Mouse (Mus musculus) intestine, embryonic 16.5 days (tissue): ENCODE results near the gene Wdr78. TPM values are rescaled to one million over a fixed set of nuclear protein-coding genes. Genes with fewer than 3 reads are reported as not detected.

Source experiments
- ATAC-seq: fragments of 200-750 bp; cut with Nextera tagmentation; 2 replicates; pipeline ENCODE4 v1.8.0; 2017; ENCODE audit warnings: moderate TSS enrichment, moderate library complexity
- H3K27ac ChIP-seq: fragments of 300-500 bp; sonication (generic); 2 replicates; pipeline ENCODE4 v1.5.1; 2014; ENCODE audit warnings: mild to moderate bottlenecking, low read length
- H3K27me3 ChIP-seq: fragments of 300-500 bp; sonication (generic); replicated peaks from 2 replicates; pipeline ENCODE4 v1.6.1; 2014; ENCODE audit warnings: low read length, control low read depth, mixed read lengths; ENCODE audit not compliant: control insufficient read depth, insufficient read depth
- H3K36me3 ChIP-seq: fragments of 300-500 bp; sonication (generic); 2 replicates; pipeline ENCODE4 v1.6.1; 2014; ENCODE audit warnings: low read length, control low read depth; ENCODE audit not compliant: control insufficient read depth, insufficient read depth
- H3K4me1 ChIP-seq: fragments of 300-500 bp; sonication (generic); 2 replicates; pipeline ENCODE4 v1.6.1; 2014; ENCODE audit warnings: low read length, control low read depth, mixed read lengths; ENCODE audit not compliant: control insufficient read depth, insufficient read depth
- H3K4me2 ChIP-seq: fragments of 300-500 bp; sonication (generic); 2 replicates; pipeline ENCODE4 v1.6.1; 2014; ENCODE audit warnings: low read depth, low read length, control low read depth
- H3K4me3 ChIP-seq: fragments of 300-500 bp; sonication (generic); 2 replicates; pipeline ENCODE4 v1.5.1; 2014; ENCODE audit warnings: mild to moderate bottlenecking, low read length
- H3K9ac ChIP-seq: fragments of 300-500 bp; sonication (generic); 2 replicates; pipeline ENCODE4 v1.6.1; 2014; ENCODE audit warnings: low read depth, low read length
- H3K9me3 ChIP-seq: fragments of 300-500 bp; sonication (generic); 2 replicates; pipeline ENCODE4 v1.6.1; 2016; ENCODE audit warnings: low read length, control low read depth; ENCODE audit not compliant: control insufficient read depth
- WGBS: fragments of 180-500 bp; shearing (Covaris S2); extraction: QIAGEN DNeasy Blood & Tissue Kit; methylation state at CpG from one replicate; pipeline ENCODE4 v1.1.7; 2014; 5-methylcytosine and 5-hydroxymethylcytosine counted together
- polyA plus RNA-seq: library from polyadenylated mRNA; unstranded; fragments of >200 nt; fragmentation: Nextera tagmentation; extraction: Ambion mirVana; gene quantifications from 2 replicates; pipeline ENCODE4 v1.2.1, GENCODE M21; 2015

Wdr78 gene
- polyA plus RNA-seq, 1 experiment from 2014 or later, result 1.7 TPM

GRCm38 (mm10) chr4:103028177-103029088, 85.9 kb downstream of the Wdr78 start:
- Histone ChIP-seq H3K4me2 (no peak overlapping the region), H3K27ac (no peak overlapping the region), H3K36me3 (no peaks in the 10 kb centered on the region), H3K9ac (no peak overlapping the region), H3K9me3 (no peaks in the 10 kb centered on the region), H3K27me3 (no peaks in the 10 kb centered on the region), H3K4me3 (no peak overlapping the region), H3K4me1 (peaks cover 3% of the 10 kb centered on the region; the same call in 1 of the 2 replicates)
- 74% methylated on average over 13 of the region's 13 CpGs for WGBS
- ATAC-seq, result no peak

GRCm38 (mm10) chr4:103027745-103028144, 86.6 kb downstream of the Wdr78 start:
- Histone ChIP-seq H3K4me1 (peaks cover 3% of the 10 kb centered on the region; the same call in 1 of the 2 replicates), H3K27ac (no peak overlapping the region)
- 71% methylated on average over 7 of the region's 7 CpGs for WGBS

GRCm38 (mm10) chr4:103026621-103027020, 87.7 kb downstream of the Wdr78 start, which contains the start of gene Insl5:
TSS of gene Insl5 (minus strand) at chr4:103026842.
- no peaks in the 10 kb centered on the region for H3K27me3 ChIP-seq
- no peak within 1 kb of the TSS for H3K4me3 ChIP-seq
- no peaks in the 10 kb centered on the region for H3K9me3 ChIP-seq
- H3K4me2 ChIP-seq, result no peak within 1 kb of the TSS
- no peak within 1 kb of the TSS for H3K27ac ChIP-seq
- no peak within 1 kb of the TSS for H3K9ac ChIP-seq
- 56% methylated on average over 4 of the region's 4 CpGs for WGBS
- H3K4me1 ChIP-seq, result peaks cover 3% of the 10 kb centered on the region; the same call in 1 of the 2 replicates
- peak; percentile 75 for ATAC-seq
- H3K36me3 ChIP-seq, result no peaks in the 10 kb centered on the region

More at GRCm38 (mm10) chr4:103027745-103028144, 86.6 kb downstream of the Wdr78 start:
- H3K36me3 ChIP-seq, result no peaks in the 10 kb centered on the region
- H3K4me2 ChIP-seq, result no peak overlapping the region
- ATAC-seq, result no peak
- no peaks in the 10 kb centered on the region for H3K9me3 ChIP-seq
- no peaks in the 10 kb centered on the region for H3K27me3 ChIP-seq
- no peak overlapping the region for H3K4me3 ChIP-seq
- H3K9ac ChIP-seq, result no peak overlapping the region

GRCm38 (mm10) chr4:103013490-103013889, 100.9 kb downstream of the Wdr78 start:
- Histone ChIP-seq H3K27me3 (no peaks in the 10 kb centered on the region), H3K36me3 (no peaks in the 10 kb centered on the region), H3K9ac (no peak overlapping the region), H3K9me3 (no peaks in the 10 kb centered on the region), H3K27ac (no peak overlapping the region), H3K4me2 (peak overlapping the region; percentile 19; the same call in 1 of the 2 replicates), H3K4me1 (peaks cover 5% of the 10 kb centered on the region; the same call in 1 of the 2 replicates), H3K4me3 (peak overlapping the region; percentile 18)
- ATAC-seq, result no peak
- 11% methylated on average over 4 of the region's 4 CpGs for WGBS

DNA sequence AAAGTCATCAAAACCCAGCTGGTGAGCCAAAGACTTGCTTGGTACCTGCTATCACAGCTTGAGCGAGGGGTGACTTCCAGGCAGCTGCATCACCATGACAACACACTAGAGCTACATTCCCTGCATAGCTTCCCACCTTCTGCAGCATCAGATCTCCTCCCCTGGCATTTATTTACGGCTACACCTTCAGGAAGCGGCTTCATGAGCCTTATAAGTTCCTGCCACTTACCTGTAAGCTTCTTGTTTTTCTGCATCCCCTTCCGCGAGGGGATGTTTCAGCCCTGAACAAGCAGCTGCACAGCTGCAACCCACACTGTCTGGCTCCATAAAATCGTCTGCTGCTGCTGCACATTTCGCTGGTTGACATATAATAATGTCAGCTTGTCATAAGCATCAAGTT, 102.5 kb downstream of the Wdr78 start:
- H3K36me3 ChIP-seq, result no peaks in the 10 kb centered on the region
- no peak overlapping the region for H3K9ac ChIP-seq
- no peak for ATAC-seq
- H3K4me2 ChIP-seq, result no peak overlapping the region
- peaks cover 10% of the 10 kb centered on the region; the same call in 1 of the 2 replicates for H3K4me1 ChIP-seq
- no peaks in the 10 kb centered on the region for H3K27me3 ChIP-seq
- H3K9me3 ChIP-seq, result no peaks in the 10 kb centered on the region
- H3K27ac ChIP-seq, result no peak overlapping the region
- no peak overlapping the region for H3K4me3 ChIP-seq
- 36% methylated on average over 7 of the region's 7 CpGs for WGBS

GRCm38 (mm10) chr4:103010734-103011133, 103.6 kb downstream of the Wdr78 start:
- WGBS, result 87% methylated on average over 4 of the region's 4 CpGs
- H3K36me3 ChIP-seq, result no peaks in the 10 kb centered on the region
- peaks cover 10% of the 10 kb centered on the region; the same call in 1 of the 2 replicates for H3K4me1 ChIP-seq
- H3K27me3 ChIP-seq, result no peaks in the 10 kb centered on the region
- H3K4me3 ChIP-seq, result no peak overlapping the region
- H3K4me2 ChIP-seq, result no peak overlapping the region
- H3K9ac ChIP-seq, result no peak overlapping the region
- no peak for ATAC-seq
- no peak overlapping the region for H3K27ac ChIP-seq
- no peaks in the 10 kb centered on the region for H3K9me3 ChIP-seq

DNA sequence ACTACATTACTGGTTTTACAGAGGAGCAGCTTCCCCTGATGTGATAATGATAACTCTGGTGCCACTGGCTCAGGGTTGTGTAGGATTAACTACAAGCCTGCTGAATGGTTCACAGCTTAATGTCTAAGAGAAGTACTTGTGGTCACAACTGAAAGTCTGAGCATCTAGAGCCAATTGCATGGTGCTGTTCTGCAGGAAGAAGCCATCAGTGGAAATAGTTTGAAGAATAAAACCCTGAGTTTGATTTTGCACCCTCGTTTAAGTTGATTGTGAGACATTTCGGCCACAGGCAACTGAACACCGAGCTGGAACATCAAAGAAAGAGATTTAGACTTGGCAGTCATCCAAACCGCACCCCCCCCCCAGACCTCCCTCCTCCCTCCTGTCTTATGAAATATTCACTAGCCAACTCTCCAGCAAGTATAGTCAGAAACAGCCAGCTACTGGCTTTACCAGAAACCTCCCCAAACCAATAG, 107.4 kb downstream of the Wdr78 start:
- no peaks in the 10 kb centered on the region for H3K36me3 ChIP-seq
- ATAC-seq, result no peak
- no peak overlapping the region for H3K4me2 ChIP-seq
- H3K9me3 ChIP-seq, result no peaks in the 10 kb centered on the region
- H3K4me3 ChIP-seq, result no peak overlapping the region
- WGBS, result 29% methylated on average over 4 of the region's 4 CpGs
- H3K27me3 ChIP-seq, result no peaks in the 10 kb centered on the region
- H3K4me1 ChIP-seq, result peaks cover 6% of the 10 kb centered on the region; the same call in 1 of the 2 replicates
- no peak overlapping the region for H3K27ac ChIP-seq
- H3K9ac ChIP-seq, result no peak overlapping the region

GRCm38 (mm10) chr4:103006266-103006665, 108.1 kb downstream of the Wdr78 start:
- H3K27me3 ChIP-seq, result no peaks in the 10 kb centered on the region
- 74% methylated on average over 5 of the region's 5 CpGs for WGBS
- ATAC-seq, result no peak
- no peaks in the 10 kb centered on the region for H3K9me3 ChIP-seq
- H3K36me3 ChIP-seq, result no peaks in the 10 kb centered on the region
- no peak overlapping the region for H3K4me2 ChIP-seq
- peaks cover 6% of the 10 kb centered on the region; the same call in 1 of the 2 replicates for H3K4me1 ChIP-seq
- no peak overlapping the region for H3K9ac ChIP-seq
- no peak overlapping the region for H3K4me3 ChIP-seq
- H3K27ac ChIP-seq, result no peak overlapping the region

GRCm38 (mm10) chr4:103005190-103005945, 109.0 kb downstream of the Wdr78 start:
- peaks cover 6% of the 10 kb centered on the region; the same call in 1 of the 2 replicates for H3K4me1 ChIP-seq
- no peak overlapping the region for H3K27ac ChIP-seq
- no peaks in the 10 kb centered on the region for H3K36me3 ChIP-seq
- no peak overlapping the region for H3K4me3 ChIP-seq
- no peak overlapping the region for H3K9ac ChIP-seq
- WGBS, result 66% methylated on average over 15 of the region's 15 CpGs
- H3K9me3 ChIP-seq, result no peaks in the 10 kb centered on the region
- no peaks in the 10 kb centered on the region for H3K27me3 ChIP-seq
- ATAC-seq, result no peak
- no peak overlapping the region for H3K4me2 ChIP-seq
